Mouse (Mus musculus) heart, postnatal 14 days (tissue): ENCODE data around the gene 1110059E24Rik. TPM values are rescaled to one million over a fixed set of nuclear protein-coding genes. Genes with fewer than 3 reads are reported as not detected.
A peak's percentile ranks its signal among the peaks of the same experiment; 100 is the strongest.
"Not testable (repeated sequence)": the region's sequence is repeated elsewhere in the genome, so short reads cannot be mapped to it uniquely, and the experiment has no call there.

Experiments used
- DNase-seq, 2 experiments: peaks; one replicate each; pipeline ENCODE4 v3.0.0; 2021 to 2022
- intact Hi-C: fragments of 180-260 bp; cut with DNase I; formaldehyde crosslinking; loops from one replicate; pipeline ENCODE4 v1.15.1; 2025
- total RNA-seq, 2 experiments: library from RNA; stranded (reverse); gene quantifications; 2 replicates each; pipeline ENCODE4 v1.2.3; 2021

1110059E24Rik gene
- total RNA-seq, 2 experiments from 2014 or later = 15.7 to 16.3 TPM

DNA sequence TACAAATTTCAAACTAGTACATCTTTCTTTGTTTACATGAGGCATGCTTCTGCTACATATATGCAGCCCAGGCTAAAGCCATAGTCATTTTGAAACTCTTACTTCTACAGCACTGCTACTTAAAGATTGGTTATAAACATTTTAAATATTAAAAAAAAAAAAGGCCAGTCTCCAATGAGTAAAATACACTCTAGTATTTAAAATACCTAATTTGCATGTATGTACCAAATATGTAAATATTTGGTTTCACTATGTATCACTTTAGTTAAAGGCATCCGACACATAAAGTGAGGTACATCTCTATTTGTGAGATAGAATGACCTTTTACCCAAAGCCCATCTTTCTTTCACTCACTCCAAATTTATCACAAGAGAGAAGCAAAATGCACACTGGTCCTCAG, 23.7 kb downstream of the 1110059E24Rik start:
- no peak for DNase-seq
- intact Hi-C loops = no loop called here

DNA sequence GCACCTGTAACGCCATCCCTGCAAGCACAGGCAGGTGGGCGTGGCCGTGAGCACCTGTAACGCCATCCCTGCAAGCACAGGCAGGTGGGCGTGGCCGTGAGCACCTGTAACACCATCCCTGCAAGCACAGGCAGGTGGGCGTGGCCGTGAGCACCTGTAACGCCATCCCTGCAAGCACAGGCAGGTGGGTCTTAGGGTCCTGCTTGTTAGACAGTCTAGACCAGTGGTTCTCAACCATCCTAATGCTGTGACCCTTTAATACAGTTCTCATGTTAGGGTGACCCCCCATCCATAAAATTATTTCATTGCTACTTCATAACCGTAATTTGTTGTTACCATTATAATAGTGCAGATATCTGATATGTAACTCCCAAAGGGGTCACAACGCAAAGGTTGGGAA, 24.3 kb downstream of the 1110059E24Rik start:
- intact Hi-C loops = not testable (repeated sequence)

DNA sequence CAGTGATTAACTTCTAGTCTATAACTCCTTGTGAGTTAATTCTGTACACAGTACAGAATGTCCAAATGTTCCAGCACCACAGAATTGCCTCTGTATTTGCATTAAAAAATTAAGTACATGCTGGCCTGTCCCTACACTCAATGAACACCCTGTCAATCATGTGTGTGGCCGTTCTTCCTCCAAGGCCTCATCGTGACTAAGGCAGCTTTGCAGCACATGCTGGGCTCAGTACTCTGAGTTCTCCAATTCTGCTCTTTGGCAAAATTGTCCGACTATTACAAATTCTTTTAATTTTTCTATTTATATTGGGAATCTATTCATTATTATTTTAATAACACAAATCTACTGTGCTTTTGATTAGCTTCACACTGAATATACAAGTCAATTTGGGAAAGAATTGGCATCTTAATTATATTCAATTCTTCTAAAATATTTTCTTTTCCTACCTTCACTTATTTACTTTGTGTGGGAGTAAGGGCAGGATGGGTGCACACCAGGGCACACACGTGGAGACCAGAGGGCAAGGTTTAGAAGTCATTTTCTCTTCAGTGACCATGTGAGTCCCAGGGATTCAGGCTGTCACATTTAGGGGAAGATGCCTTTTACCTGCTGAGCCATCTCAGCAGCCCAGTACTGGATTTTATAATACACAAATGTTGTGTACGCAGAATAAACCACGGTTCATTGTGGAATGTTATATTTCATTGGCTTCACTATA, 26.3 kb downstream of the 1110059E24Rik start:
- intact Hi-C loops = no loop called here

More for the DNA sequence above, 24.3 kb downstream of the 1110059E24Rik start:
- not testable (repeated sequence) for DNase-seq

DNA sequence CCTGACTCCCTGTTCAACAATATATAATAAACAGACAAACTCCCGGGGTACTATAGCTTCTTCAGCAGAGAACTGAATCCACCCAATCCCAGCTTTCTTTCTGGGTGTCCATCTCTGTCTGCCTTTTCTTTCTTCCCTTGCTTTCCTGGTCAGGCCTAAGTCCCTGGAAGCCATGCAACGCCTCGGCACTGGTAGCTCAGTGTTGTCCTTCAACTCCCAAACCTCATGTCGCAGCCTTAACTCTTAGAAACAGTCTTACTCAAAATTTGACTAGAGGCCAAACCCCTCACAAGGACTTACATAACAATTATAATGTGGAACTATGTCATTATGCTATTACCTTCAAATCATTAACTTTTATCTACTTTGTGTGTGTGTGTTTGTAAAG, 28.6 kb downstream of the 1110059E24Rik start:
- no peak for DNase-seq
- intact Hi-C loops = no loop called here

More for the DNA sequence above, 26.3 kb downstream of the 1110059E24Rik start:
- no peak for DNase-seq

DNA sequence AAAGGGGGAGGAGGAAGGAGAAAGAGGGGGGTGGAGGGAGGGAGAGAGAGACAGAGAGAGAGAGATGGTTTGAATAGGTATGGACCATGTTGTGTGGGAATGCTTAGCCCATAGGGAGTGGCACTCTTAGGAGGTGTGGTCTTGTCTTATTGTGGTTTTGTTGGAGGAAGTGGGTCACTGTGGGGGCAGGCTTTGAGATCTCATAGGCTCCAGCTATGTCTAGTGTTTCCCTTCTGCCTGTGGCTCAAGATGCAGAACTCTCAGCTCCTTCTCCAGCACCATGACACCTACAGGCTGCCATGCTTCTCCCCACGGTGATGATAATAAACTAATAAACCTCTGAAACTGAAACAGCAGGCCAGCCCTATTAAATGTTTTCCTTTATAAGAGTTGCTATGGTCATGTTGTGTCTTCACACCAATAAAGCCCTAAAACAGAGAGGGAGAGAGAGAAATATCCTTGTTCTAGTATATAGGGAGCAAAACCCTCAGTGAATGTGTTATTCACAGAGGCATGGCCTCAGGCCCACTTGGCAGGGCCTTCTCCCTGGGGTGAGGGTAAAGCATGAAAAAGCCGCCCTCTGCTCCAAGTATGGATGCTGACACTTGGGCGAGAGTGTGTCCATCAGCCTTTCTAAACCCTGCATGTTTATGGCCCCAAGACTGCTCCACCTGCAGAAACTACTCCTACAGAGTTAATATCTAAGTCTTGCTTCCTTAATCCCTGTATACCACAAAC, 29.2 kb downstream of the 1110059E24Rik start:
- intact Hi-C loops = no loop called here
- peak in 1 of 2 experiments; percentile 24 for DNase-seq

DNA sequence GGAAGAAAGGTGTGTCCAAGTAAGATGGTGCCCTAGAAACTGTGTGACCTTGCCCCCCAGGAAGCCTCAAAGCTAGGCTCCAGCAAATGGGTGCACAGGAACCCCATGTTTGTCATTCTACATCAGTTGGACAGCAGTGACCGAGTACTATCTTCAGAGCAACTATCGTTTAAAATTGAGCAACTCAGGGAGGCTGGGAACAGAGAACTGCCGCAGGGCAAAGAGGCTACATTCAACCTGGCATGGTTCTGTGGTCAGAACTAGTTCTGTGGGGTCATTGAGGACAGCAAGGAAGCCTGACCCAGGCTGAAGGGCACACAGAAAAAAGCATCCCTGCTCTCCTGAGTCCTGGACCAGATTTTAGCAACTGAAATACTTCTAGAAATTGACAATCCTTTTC, 37.0 kb downstream of the 1110059E24Rik start:
- intact Hi-C loops = no loop called here
- DNase-seq = no peak

DNA sequence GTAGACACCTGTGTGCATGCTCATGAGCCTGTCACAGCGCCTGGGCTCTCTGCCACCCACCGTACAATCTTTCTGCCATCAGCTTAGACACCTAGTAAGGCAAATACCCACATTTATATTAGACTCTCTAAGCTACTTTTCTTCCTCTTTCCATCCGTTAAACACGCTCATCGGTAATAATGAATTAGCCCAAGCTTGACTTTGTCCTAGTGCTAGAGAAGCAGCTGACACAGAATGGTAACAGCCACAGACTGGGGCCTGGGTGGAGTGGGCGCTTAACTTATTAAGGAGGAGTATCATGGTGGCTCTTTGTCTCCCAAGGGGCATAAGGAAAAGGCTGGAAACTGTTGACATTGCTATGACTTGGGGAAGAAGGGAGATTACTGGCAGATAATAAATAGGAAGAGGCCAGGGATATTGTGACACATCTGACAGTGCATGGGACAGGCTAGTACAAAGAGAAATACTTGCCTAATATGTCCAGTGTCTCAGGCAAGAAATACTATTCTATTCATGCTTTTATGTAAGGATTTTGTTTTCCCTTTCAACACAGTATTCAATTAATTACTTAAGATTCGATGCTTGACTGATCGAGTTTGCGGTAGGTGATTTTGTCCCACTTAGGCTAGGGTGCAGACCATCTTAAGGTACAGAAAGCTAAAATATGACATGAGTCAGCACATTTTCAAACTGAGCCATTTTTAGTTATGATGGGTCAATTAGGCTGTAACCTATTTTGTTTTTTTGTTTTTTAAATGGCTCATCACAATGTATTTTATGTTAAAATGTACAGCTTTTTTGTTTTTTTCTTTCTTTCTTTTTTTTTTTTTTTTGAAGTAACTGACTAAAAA, 40.8 kb downstream of the 1110059E24Rik start:
- intact Hi-C loops = no loop called here
- DNase-seq = no peak

DNA sequence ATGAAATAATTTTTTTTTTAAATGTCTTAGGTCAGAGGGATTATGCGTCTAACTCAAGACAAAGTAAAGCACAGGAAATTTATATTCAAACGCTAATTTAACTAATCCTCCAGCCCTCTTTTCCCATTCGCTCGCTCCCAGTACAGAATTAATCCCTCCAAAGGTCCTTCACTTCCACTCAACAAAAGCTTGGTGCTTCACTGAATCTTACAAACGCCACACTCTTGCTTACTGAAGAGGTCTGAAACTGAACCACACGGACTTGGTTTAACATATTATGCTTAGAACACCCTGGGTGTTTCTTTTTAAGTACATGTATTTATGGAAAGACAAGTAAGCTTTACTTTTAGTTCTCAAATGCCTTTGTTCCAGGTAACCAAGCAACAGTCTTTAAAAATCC, 41.5 kb downstream of the 1110059E24Rik start:
- DNase-seq = no peak
- intact Hi-C loops = no loop called here

DNA sequence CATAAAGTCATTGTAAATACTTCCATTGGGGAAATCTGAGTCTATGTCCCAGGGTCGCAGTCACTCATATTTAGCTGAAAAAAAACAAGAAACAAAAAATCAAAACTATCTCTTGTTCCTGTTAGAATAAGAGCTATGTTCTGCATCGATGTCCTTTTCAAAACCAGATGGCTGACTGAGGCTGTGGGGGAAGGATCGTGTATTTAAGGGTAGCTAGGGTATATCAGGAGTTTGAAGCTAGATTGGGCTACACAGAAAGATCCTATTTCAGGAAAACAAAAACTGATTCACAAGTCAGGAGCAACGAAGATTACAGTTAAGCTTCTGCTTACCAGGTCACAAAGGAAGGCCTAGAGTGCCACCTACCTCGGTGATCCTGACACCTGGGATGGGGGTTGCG, 42.5 kb downstream of the 1110059E24Rik start:
- intact Hi-C loops = no loop called here

DNA sequence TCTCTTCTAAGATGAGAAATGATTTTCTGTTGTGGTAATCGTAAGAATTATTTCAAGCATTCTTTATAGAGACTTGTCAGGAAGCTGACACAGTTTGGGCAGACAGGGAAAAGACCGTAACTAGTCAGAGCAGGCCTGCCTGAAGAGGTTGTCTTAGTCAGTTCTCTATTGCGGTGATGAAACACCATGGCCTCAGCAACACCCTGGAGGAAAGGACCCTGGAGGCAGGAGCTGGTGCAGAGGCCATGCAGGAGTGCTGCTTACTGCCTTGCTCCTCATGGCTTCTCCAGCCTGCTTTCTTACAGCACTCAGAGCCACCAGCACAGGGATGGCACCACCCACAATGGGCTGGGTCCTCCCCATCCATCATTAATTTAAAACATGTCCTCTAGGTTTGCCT, 47.5 kb downstream of the 1110059E24Rik start:
- intact Hi-C loops = no loop called here
- no peak for DNase-seq

More for the DNA sequence above, 42.5 kb downstream of the 1110059E24Rik start:
- no peak for DNase-seq

DNA sequence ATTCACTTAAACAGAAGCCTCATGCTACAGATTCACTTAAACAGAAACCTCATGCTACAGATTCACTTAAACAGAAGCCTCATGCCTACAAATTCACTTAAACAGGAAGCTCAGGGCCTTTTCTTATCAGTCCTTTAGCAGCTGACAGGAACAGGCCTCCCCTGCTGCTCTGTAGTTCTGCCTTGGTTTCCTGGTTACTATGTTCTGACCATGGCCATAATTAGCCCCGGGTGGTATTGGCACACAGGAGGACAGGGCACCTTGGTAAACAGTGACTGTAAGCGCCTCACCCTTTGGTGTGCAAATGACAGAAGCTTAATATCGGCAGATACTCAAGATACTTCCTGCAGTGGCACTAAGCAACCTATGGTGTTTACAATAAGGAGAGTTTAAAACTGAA, 48.9 kb downstream of the 1110059E24Rik start:
- DNase-seq = peak; percentile 5 to 21
- intact Hi-C loops = no loop called here

DNA sequence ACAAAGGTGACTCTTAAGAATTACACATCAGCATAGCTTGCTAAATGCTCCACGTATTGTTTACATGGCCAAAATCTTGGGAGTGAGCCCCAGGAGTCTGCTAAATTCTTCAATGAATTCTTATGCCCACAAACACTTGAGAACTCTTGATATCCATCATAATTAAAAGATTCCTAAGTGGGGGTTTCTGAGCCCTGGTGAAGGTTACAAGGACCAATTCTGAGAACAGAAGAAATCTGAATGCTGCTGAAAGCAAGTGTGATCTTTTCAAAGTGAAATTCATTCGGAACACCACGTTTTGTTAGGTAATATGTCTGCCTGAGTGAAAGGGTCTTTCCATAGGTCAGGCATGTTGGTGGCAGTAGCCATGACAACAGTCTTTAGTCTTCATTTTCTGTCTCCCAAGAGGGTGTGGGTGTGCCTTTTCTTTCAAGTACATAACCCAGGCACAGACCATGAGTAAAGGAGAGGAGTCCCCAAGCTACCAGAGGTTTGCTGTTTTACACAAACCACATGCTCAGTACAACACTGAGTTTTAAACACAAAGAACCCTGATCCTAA, 51.2 kb downstream of the 1110059E24Rik start:
- intact Hi-C loops = no loop called here
- DNase-seq = no peak

DNA sequence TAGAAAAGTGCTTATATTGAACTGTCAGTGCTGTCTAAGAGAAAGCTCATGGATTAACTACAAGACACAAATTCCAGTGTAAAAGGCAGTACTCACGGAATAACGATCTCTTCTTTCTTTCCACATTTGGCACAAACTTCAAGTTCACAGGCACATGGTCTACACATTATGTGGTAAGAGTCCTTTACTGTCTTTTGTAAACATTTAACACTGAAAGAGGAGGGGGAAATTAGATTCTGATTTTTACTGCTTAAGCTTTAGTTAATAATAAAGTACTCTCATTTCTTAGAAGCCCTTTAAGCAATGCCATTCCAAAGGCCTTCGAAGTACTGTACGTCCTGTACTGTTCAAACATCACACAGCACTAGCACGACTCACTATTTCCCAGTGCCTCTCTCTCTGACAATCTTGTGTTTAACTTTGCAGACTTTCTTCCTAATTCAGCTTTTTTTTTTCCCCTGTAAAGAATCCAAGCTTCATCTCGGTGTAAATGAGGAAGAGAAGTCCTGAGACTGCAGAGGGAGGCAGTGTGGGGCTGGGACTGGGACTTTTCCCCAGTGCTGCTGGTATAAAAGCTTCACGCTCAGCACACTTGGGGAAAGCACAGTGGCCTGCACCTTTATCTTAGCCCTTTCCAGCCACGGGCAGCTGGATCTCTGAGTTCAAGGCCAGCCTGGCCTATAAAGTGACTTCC, 54.0 kb downstream of the 1110059E24Rik start:
- no peak for DNase-seq
- intact Hi-C loops = no loop called here

DNA sequence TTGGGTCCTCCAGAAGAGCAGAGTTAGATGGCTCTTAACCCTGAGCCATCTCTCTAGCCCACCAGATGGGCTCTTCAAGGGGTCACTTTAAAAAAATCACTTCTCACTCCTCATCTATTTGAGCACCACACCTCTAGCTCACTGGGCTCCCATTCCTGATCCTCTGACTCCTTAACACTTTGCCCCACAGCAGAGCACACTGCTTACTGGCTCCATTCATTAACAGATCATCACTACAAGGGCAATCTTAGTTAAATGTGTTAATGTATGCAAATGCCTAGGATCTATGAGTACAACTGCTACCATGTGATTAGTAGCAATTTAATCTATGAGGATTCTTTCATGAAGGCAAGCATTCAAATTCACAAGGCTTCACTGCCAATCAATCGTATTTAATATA, 58.1 kb downstream of the 1110059E24Rik start:
- DNase-seq = no peak
- intact Hi-C loops = no loop called here

DNA sequence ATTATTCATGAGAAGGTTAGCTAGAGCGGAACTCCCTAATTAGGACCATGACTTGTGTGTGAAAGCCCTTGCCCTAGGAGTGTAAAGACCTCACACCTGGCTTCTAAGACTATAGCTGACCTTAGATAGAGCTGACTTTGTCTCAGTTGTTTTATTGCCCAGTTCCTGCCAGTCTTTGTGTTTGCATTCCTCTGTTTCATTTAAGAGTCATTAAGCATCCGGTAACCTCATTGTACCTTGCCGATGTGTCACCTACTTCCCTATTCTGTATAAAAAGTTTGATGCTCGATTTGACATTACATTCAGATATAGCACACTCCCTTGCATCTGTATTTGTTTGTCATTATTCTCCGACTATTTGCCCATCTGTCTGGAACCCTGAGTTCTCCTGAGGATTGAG, 60.6 kb downstream of the 1110059E24Rik start:
- intact Hi-C loops, DNase-seq: not testable (repeated sequence)

DNA sequence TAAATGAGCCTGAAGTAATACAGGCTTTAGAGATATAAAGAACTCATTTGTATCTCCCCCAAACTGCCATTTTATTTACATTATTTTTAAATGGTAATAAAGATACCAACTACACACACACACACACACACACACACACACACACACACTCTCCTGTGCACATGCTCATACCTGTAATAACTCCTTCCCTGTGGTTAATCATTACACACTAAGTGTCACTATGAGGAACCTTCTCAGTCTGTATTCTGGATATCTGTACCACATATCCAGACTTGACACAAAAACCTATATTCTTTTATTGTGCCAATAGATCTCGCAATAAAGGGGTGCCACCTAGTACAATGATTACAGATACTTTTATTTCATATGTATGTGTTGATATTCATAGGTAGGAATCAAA, 62.9 kb downstream of the 1110059E24Rik start:
- no peak for DNase-seq
- intact Hi-C loops = no loop called here

DNA sequence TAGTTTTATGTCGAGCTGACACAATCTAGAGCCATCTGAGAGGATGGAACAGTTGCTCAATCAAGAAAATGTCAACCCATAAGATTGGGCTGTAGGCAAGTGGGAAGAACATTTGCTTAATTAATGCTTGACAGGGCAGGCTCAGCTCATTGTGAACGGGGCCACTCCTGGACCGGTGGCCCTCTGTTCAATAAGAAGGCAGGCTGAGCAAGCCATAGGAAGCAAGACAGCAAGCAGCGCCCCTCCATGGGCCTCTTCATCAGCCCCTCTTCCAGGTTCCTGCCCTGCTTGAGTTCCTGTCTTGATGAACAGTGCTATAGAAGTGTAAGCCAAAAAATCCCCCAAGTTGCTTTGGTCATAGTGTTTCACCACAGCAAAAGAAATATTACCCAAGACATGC, 65.2 kb downstream of the 1110059E24Rik start:
- intact Hi-C loops = no loop called here
- no peak for DNase-seq

DNA sequence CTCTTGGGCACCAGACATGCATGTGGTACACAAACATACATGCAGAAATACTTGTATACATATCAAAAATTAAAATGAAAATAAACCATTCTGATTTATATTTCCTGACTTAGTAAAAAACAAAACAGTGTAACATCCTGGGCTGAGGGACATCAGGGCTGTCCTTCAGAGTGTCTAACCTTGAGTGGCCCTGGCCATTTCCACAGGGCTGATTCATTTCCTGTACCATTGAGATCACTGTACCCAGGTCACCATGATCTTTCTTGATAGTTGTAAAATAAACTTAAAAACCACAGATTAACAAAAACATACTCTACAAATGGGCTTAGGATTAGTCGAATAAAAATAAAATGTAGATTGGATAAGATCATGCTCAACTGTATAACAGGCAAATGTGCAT, 66.2 kb downstream of the 1110059E24Rik start:
- intact Hi-C loops = no loop called here
- no peak for DNase-seq

DNA sequence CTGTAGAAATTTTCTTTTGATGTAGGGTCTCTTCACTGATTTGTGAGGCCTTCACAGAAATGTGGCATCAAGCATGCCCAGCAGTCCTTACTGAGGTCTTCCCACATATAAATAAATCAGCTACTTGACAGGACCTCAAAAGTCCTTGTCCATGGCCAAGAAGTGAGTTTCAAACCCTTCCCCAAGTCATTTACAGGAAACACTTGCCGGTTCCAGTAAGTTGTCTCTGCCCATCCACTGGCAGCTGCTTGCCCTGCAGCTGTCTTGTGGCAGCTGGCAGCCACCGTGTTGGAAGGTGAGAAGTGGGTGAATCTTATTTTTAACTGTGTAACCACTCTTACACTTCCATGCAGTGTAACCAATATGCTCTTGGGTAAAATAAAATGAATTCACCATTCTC, 66.9 kb downstream of the 1110059E24Rik start:
- DNase-seq = no peak
- intact Hi-C loops = no loop called here

DNA sequence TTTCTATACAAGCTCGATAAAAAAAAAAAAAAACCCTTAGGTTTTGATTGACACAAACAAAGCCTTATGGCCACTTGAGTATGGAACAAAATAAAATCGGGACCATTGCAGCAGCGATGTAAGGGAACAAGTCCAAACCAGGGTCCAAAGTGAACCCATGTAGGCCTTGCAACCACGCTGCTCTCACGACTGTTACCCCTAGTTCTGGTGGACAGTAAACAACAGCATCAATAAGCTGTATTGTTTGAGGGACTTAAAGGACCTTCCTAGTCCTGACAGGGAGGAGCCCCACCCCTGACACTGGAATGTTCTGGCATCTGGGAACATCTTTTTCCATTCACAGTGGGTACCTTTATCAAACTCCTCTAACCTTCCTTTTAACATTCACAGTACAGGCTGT, 68.8 kb downstream of the 1110059E24Rik start:
- no peak for DNase-seq
- intact Hi-C loops = no loop called here
